Mouse (Mus musculus) ES-E14 (cell line): Measurements from ENCODE around the gene Lztfl1.

Source experiments
- CHD2 ChIP-seq: IDR thresholded peaks from 2 replicates; pipeline ENCODE4 v1.6.1; 2014; ENCODE audit warnings: mild to moderate bottlenecking, low read depth, low read length, inconsistent platforms
- HCFC1 ChIP-seq: IDR thresholded peaks from 2 replicates; pipeline ENCODE4 v1.6.1; 2012; ENCODE audit warnings: low read length, inconsistent platforms, borderline replicate concordance; ENCODE audit not compliant: insufficient read depth
- ZC3H11A ChIP-seq: IDR thresholded peaks from 2 replicates; pipeline ENCODE4 v1.6.1; 2012; ENCODE audit warnings: low read depth, mild to moderate bottlenecking, inconsistent platforms, low read length, borderline replicate concordance
- ZNF384 ChIP-seq: IDR thresholded peaks from 2 replicates; pipeline ENCODE4 v1.6.1; 2012; ENCODE audit warnings: low read depth, low read length, inconsistent platforms

- no peak for TF ChIP-seq HCFC1
- TF ChIP-seq CHD2, result no peak
- TF ChIP-seq ZC3H11A, result no peak
- TF ChIP-seq ZNF384, result no peak
Observed at GRCm38 (mm10) chr9:123754333-123754732, 36.8 kb upstream of the Lztfl1 start.
